Mouse (Mus musculus): ENCODE data around the gene Pde6d. TPM values are rescaled to one million over a fixed set of nuclear protein-coding genes. Genes with fewer than 3 reads are reported as not detected.
"Not testable (repeated sequence)": the region's sequence is repeated elsewhere in the genome, so short reads cannot be mapped to it uniquely, and the experiment has no call there.

Gene Pde6d
- total RNA-seq, 2 experiments from 2014 or later: 24.3 to 30.3 TPM

DNA sequence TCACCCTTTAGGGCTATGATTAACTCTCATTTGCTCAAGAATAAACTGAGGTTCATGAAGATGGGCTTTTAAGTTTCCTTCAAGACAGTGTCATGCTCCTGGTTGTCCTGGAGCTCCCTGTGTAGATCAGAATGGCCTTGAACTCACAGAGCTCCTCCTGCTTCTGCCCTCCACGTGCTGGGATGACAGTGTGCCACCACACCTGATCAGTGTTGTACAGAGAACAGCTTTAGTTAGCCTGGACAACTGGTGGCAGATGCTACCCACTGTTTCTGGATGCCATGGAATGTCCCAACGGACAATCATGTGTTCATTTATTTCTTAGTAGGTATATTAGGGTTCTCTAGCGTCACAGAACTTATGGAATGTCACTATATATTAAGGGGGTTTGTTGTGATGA is 65.4 kb downstream of the Pde6d start:
- TF ChIP-seq CTCF (IDR thresholded peaks at IDR 0.05): no peak
- Histone ChIP-seq H3K4me3 (no peak overlapping the region), H3K27ac (no peak overlapping the region)
- intact Hi-C loops (cut with DNase I): no loop called here
- no peak for DNase-seq

GRCm38 (mm10) chr1:86515715-86516410 is 66.6 kb downstream of the Pde6d start:
- no peak for TF ChIP-seq CTCF (IDR thresholded peaks at IDR 0.05)
- no peak overlapping the region for H3K4me3 ChIP-seq
- no peak overlapping the region for H3K27ac ChIP-seq
- intact Hi-C loops (cut with DNase I): no loop called here
- no peak for DNase-seq

DNA sequence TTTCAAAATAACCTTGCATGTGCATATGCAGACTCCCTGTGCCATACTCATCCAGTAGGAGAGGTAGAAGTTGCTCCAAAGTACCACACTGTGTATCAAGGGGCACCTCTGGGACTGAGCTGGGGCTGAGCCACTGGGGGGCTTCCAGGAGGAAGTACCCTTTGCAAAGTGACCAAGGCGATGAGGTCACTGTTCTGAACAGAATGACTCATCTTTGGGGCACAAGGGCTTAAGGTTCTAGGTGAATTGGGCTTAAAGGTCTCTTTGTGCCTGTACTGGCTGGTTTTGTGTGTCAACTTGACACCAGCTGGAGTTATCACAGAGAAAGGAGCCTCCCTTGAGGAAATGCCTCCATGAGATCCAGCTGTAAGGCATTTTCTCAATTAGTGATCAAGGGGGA is 69.4 kb downstream of the Pde6d start:
- H3K4me3 ChIP-seq; intact Hi-C loops (cut with DNase I); H3K27ac ChIP-seq; DNase-seq: not testable (repeated sequence)

GRCm38 (mm10) chr1:86512154-86512720 is 70.2 kb downstream of the Pde6d start:
- Histone ChIP-seq H3K27ac (no peak overlapping the region), H3K4me3 (no peak overlapping the region)
- intact Hi-C loops (cut with DNase I): no loop called here
- DNase-seq: no peak
- no peak for TF ChIP-seq CTCF (IDR thresholded peaks at IDR 0.05)

- Histone ChIP-seq H3K4me3 (no peak overlapping the region), H3K27ac (no peak overlapping the region)
- intact Hi-C loops (cut with DNase I): no loop called here
- DNase-seq: no peak
- no peak for TF ChIP-seq CTCF (IDR thresholded peaks at IDR 0.05)
Observed at GRCm38 (mm10) chr1:86510676-86511441, 71.6 kb downstream of the Pde6d start.

DNA sequence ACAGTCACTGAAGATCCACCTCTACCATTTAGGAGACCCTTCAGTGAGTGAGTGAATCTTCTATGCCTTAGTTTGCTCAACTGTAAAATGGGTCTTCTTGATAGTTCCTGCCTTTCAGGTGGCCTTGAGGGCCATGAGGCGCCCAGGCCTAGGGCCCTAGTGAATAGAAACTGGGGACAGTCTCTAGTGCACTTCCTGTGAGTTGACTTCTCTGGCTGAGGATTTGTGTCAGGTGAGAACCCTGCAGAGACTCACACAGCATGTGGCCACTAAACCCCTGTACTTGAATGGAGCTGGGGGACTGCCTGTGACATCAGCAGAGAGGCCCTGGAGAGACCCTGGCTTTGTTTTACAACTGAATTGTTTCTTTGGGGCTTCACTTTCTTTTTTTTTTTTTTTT is 72.2 kb downstream of the Pde6d start:
- DNase-seq: no peak
- intact Hi-C loops (cut with DNase I): no loop called here
- Histone ChIP-seq H3K27ac (no peak overlapping the region), H3K4me3 (no peak overlapping the region)
- no peak for TF ChIP-seq CTCF (IDR thresholded peaks at IDR 0.05)

DNA sequence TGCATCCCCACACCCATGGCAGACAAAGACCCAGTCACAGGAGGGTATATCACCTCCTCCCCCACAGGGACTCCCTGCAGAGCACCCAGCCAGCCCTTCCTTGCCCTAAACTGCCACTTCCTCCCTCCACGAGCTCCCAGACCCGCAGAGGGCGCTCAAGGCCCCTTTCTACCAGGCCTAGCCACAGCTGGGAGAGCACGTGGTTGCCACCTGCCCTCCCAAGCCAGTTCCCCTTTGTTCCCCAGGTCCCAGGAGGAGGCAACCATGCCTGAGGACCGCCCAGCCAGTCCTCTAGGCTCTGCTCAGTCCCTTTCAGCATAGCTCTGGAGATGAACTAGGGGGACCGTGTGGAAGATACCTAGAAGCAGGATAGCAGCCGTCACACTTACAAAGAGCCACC is 73.0 kb downstream of the Pde6d start:
- Histone ChIP-seq H3K4me3 (no peak overlapping the region), H3K27ac (peak overlapping the region; percentile 40; the same call in 1 of the 2 replicates)
- TF ChIP-seq CTCF (IDR thresholded peaks at IDR 0.05): peak; percentile 84
- DNase-seq: peak; percentile 91
- intact Hi-C loops (cut with DNase I): no loop called here

DNA sequence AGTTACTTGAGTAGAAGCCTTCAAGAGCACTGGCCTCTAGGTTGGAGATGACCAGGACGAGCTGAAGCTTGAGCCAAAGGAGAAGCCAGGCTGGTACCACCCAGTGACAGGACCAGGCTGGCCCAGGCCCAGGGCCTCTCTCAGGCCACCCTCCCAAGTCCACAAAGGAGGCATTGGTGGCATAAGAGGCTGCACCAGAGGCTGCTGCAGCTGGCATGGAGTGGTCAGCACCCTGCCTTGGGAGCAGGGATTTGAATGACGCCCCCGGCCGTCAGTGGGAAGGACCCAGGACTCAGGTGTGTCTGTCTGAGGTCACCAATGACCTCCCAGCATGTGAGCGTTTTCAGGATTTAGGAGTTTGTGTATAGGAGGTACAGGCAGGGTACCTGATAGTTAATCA is 74.6 kb downstream of the Pde6d start:
- Histone ChIP-seq H3K4me3 (no peak overlapping the region), H3K27ac (no peak overlapping the region)
- intact Hi-C loops (cut with DNase I): no loop called here
- TF ChIP-seq CTCF (IDR thresholded peaks at IDR 0.05): no peak
- DNase-seq: no peak

DNA sequence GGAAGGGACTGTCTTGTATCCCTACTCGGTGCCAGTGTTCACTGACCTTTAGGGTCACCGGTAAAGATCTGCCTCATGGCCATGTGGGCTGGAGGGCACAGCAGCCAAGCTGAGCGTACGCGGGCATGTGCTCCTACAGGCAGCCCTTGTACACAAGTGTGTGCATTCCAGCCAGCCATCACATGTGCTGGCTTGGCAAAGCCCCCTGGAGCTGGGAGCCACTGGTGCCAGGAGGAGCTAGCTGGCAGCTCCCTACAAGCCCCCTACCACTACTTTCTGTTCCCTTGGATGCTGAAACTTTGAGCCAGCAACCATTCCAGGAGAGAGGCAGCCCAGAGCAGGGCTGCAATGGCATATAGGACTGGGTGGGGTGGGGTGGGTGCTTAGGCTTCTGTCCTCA is 76.0 kb downstream of the Pde6d start:
- Histone ChIP-seq H3K27ac (0 out of 2 replicates have a peak overlapping the region, but pooled peaks have one; percentile 5), H3K4me3 (no peak overlapping the region)
- no peak for DNase-seq
- intact Hi-C loops (cut with DNase I): no loop called here
- no peak for TF ChIP-seq CTCF (IDR thresholded peaks at IDR 0.05)

DNA sequence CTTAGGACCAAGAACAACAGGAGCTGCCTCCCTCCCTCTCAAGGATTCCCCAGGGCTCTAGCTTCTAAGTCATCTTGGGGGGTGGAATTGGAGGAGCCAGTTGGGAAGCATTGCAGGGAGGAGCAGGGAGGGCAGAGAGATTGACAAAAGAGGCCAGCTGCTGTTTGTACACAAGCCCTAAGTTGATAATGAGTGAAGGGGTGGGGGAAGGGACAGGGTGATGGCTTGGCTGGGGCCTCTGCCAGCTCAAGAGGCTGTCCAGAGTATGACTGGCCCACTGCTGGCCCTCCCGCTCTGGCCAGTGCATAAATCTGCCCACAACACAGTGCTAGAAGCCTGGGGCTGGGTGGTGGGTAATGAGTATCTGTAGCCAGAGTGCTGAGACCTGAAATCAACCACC is 77.0 kb downstream of the Pde6d start:
- Histone ChIP-seq H3K27ac (peak overlapping the region; percentile 90), H3K4me3 (no peak overlapping the region)
- DNase-seq: peak; percentile 63
- intact Hi-C loops (cut with DNase I): no loop called here
- TF ChIP-seq CTCF (IDR thresholded peaks at IDR 0.05): no peak

DNA sequence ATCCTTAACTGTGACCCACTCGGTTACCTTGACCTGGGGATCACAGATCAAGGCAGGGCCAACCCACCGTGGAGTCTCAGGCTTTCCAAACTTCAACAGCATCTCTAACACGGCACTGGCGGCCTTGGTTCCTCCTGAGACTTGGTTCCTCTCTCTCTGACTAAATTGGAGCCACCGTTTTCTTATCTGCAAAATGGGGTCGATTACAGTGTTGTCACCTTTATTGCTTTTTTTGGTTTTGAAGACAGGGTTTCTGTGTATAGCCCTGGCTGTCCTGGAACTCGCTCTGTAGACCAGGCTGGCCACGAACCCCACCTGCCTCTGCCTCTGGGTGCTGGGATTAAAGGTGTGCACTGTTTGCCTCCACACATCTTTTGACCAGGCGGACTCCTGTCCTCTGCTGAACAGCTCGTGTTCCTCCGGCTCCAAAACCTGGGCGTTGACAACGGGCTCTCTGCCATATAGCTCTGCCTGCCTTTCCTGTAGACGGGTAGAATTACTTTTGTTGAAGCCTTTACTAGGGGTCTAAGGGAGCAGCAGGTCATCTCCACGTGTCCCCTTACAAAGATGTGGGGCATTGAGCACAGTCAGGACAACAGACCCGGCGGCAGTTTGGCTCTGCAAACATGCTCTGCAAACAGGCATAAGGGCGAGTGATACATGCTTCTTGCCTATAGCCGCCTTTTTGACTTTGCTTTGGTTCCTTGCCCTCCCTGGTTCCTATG is 77.6 kb downstream of the Pde6d start:
- peak; percentile 59 for DNase-seq
- Histone ChIP-seq H3K27ac (peak overlapping the region; percentile 90), H3K4me3 (peak overlapping the region; percentile 73)
- intact Hi-C loops (cut with DNase I): no loop called here
- no peak for TF ChIP-seq CTCF (IDR thresholded peaks at IDR 0.05)

- H3K27ac ChIP-seq: peak overlapping the region; percentile 90
- TF ChIP-seq CTCF (IDR thresholded peaks at IDR 0.05): peak; percentile 73
- H3K4me3 ChIP-seq: peak overlapping the region; percentile 73
- intact Hi-C loops (cut with DNase I): no loop called here
- peak; percentile 97 for DNase-seq
Observed at GRCm38 (mm10) chr1:86503906-86504696, 78.3 kb downstream of the Pde6d start.

Data from gastrocnemius, adult 2 months (tissue).